In the genomic region with DNA sequence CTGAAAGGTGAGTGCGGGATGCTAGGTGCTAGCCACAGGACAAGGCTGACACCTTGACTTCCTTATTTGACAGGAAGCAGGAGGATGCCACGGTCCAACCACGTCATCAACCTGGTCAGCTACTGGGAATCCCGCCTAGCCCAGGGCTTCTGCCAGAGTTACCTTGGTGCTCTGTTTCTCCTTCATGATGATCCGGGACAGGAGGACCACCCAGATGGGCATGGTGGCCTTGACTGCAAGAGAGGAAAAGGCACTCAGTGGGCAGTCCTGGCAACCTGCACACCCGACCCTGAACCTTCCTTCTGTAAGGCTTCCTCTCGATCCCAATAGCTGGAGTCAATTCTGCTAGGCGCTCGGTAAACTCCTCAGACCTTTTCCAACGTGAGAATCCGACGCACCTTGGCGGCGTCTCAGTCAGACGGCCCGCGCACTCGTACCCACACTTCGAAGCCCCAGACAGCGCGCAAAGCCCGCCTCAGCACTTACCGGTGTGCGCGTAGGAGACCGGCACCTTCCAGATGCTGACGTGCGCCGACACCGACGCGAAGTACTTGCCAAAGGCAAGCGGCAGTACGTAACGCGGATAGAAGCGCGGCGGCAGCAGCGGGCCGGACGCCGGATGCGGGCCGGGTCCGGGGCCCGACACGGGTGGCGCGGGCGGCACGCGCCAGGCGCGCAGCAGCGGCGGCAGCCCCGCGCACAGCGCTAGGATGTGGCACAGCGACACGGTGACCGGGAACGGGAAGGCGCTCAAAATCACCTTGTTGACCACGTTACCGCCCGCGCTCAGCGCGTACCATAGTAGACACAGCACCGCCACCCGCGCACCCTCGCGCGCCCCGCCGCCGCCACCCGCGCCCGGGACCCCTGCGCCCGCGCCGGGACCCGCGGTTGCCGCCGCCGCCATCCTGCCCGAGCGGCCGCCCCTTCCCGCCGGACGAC, we compare ENCODE assay signal across 8 mouse cellular contexts. TPM values are rescaled to one million over a fixed set of nuclear protein-coding genes. Genes with fewer than 3 reads are reported as not detected.
DNase-seq lines count a peak whose midpoint lies in the region; ATAC-seq lines count a peak whose summit lies in the region.

A gene (minus strand): TSS at position 935 of the 942 bp plus-strand sequence.

- peak; percentile 67 for ATAC-seq in forebrain, embryonic 11.5 days (replicated peaks; ENCODE audit: low FRiP score)
- ATAC-seq in lung, embryonic 15.5 days (ENCODE audit: borderline replicate concordance, extremely low read depth, low FRiP score, low TSS enrichment), result no peak; the same call in none of the 2 replicates
- peak; percentile 36; the same call in 1 of the 2 replicates for ATAC-seq in neutrophil, adult 5-6 weeks (ENCODE audit: extremely low read depth, insufficient number of reproducible peaks, low FRiP score, poor library complexity, severe bottlenecking)

- H3K9me3 ChIP-seq in forebrain, embryonic 11.5 days (ENCODE audit: control insufficient read depth, low read length), result no peaks in the 10 kb centered on the region
- H3K9me3 ChIP-seq in lung, embryonic 15.5 days, result no peaks in the 10 kb centered on the region

- WGBS in forebrain, embryonic 11.5 days, result under 1% methylated on average over 90 of the region's 98 CpGs
- WGBS in lung, embryonic 15.5 days, result under 1% methylated on average over 67 of the region's 98 CpGs

- intact Hi-C loops in heart, postnatal 10 days (cut with DNase I), result loop anchor here (1.0 to 2.0 kb wide), 3 partner anchors 17 to 79 kb away; a partner anchor contains a TSS

- peaks cover 9% of the 10 kb centered on the region; the same call in 1 of the 2 replicates for H3K4me1 ChIP-seq in forebrain, embryonic 11.5 days (replicated peaks; ENCODE audit: control insufficient read depth, insufficient read depth, low read length)
- peaks cover 25% of the 10 kb centered on the region for H3K4me1 ChIP-seq in lung, embryonic 15.5 days

- H3K36me3 ChIP-seq in forebrain, embryonic 11.5 days (ENCODE audit: control insufficient read depth, insufficient read depth, low read length), result peaks cover 2% of the 10 kb centered on the region; the same call in 1 of the 2 replicates
- H3K36me3 ChIP-seq in lung, embryonic 15.5 days, result peaks cover 49% of the 10 kb centered on the region

- no peaks in the 10 kb centered on the region for H3K27me3 ChIP-seq in forebrain, embryonic 11.5 days (ENCODE audit: control insufficient read depth, insufficient read depth, low read length)
- H3K27me3 ChIP-seq in lung, embryonic 15.5 days, result no peaks in the 10 kb centered on the region

- DNase-seq in cerebellum, adult 11-12 months, result peak; percentile 78
- no peak for DNase-seq in cerebellum, adult 8-10 months
- peak; percentile 51 for DNase-seq in adrenal gland, postnatal 10 days
- DNase-seq in forebrain, embryonic 11.5 days (ENCODE audit: low spot score), result no peak
- peak; percentile 43 to 56 for DNase-seq in heart, postnatal 10 days
- DNase-seq in kidney, postnatal 36 days, result peak; percentile 22 to 48

- H3K4me2 ChIP-seq in forebrain, embryonic 11.5 days (ENCODE audit: low read depth, low read length, severe bottlenecking), result peak within 1 kb of the TSS; percentile 91
- peak within 1 kb of the TSS; percentile 77 for H3K4me2 ChIP-seq in lung, embryonic 15.5 days

- peak within 1 kb of the TSS; percentile 37 for H3K27ac ChIP-seq in forebrain, embryonic 11.5 days (ENCODE audit: low read depth, low read length)
- H3K27ac ChIP-seq in lung, embryonic 15.5 days, result peak within 1 kb of the TSS; percentile 69

- peak within 1 kb of the TSS; percentile 86 for H3K4me3 ChIP-seq in forebrain, embryonic 11.5 days (ENCODE audit: low read depth, low read length)
- H3K4me3 ChIP-seq in lung, embryonic 15.5 days, result peak within 1 kb of the TSS; percentile 82

- peak within 1 kb of the TSS; percentile 84 for H3K9ac ChIP-seq in forebrain, embryonic 11.5 days (ENCODE audit: low read length)
- peak within 1 kb of the TSS; percentile 82 for H3K9ac ChIP-seq in lung, embryonic 15.5 days

RNA-seq across cellular contexts. Expression of the gene that starts here (rescaled TPM):
- 10 to 100 TPM; 28.1 to 29.6 TPM for total RNA-seq in adrenal gland, postnatal 10 days (2021)
- polyA plus RNA-seq in forebrain, embryonic 11.5 days (2014; fragmentation: Nextera tagmentation; extraction: Ambion mirVana), result 20.9 and 21.1 TPM in 2 replicates
- total RNA-seq in heart, postnatal 10 days (2021), result 10 to 100 TPM; 32.8 to 34.8 TPM
- polyA plus RNA-seq in lung, embryonic 15.5 days (2015; fragmentation: Nextera tagmentation; extraction: Ambion mirVana), result 23.3 and 24.6 TPM in 2 replicates
- total RNA-seq in neutrophil, adult 5-6 weeks (2017), result 55.1 and 65.8 TPM in 2 replicates

Comparison
In these comparisons a context has a peak if more than half of its experiments do, and no peak if none do; other contexts are left out.
1. DNase-seq: peak in cerebellum, adult 11-12 months (single experiment), adrenal gland, postnatal 10 days (single experiment), heart, postnatal 10 days (2 of 2) and kidney, postnatal 36 days (2 of 2); none in cerebellum, adult 8-10 months (single experiment) and forebrain, embryonic 11.5 days (single experiment).